ENCODE assay signal across 31 mouse cellular contexts in genomic region chr16:33179911-33180310, GRCm38 (mm10). TPM values are rescaled to one million over a fixed set of nuclear protein-coding genes. Genes with fewer than 3 reads are reported as not detected.
DNase-seq lines count a peak whose midpoint lies in the region; ATAC-seq and TF ChIP-seq lines count a peak whose summit lies in the region.
"Had no signal": no experiment of that assay in that cellular context is flagged by ENCODE, and none has a peak within 500 bp of the region (broad histone marks: within the 10 kb centered on the region; RNA-seq: fewer than 3 reads in every experiment).

No protein-coding gene starts in this region.

- TF ChIP-seq CTCF in testis, adult 2 months (IDR thresholded peaks at IDR 0.05; ENCODE audit: control insufficient read depth, insufficient read depth, insufficient replicate concordance, low read depth, low read length) = no peak

- H3K4me1 ChIP-seq in kidney, embryonic 14.5 days (ENCODE audit: control insufficient read depth, insufficient read depth, low read length) = no peaks in the 10 kb centered on the region
- no peaks in the 10 kb centered on the region for H3K4me1 ChIP-seq in kidney, embryonic 16.5 days (ENCODE audit: insufficient read depth, low read length)
- peaks cover 14% of the 10 kb centered on the region for H3K4me1 ChIP-seq in testis, adult 2 months (ENCODE audit: control insufficient read depth, insufficient read depth, low read length)
- H3K4me1 ChIP-seq: embryonic facial prominence, embryonic 15.5 days; limb, embryonic 13.5 days; liver, embryonic 13.5 days had no signal

- no peaks in the 10 kb centered on the region for H3K9me3 ChIP-seq in kidney, embryonic 14.5 days (ENCODE audit: control insufficient read depth, low read length)
- H3K9me3 ChIP-seq in kidney, embryonic 16.5 days (ENCODE audit: low read length) = no peaks in the 10 kb centered on the region
- H3K9me3 ChIP-seq: embryonic facial prominence, embryonic 10.5 days; embryonic facial prominence, embryonic 15.5 days; forebrain, embryonic 12.5 days; limb, embryonic 13.5 days; liver, embryonic 13.5 days had no signal

- 71% methylated on average over 3 of the region's 3 CpGs for WGBS in kidney, embryonic 14.5 days
- 88% methylated on average over 3 of the region's 3 CpGs for WGBS in kidney, embryonic 16.5 days

- no peak for TF ChIP-seq POLR2A in testis, adult 2 months (IDR thresholded peaks at IDR 0.05; ENCODE audit: control insufficient read depth, low read depth, low read length)

- no peaks in the 10 kb centered on the region for H3K36me3 ChIP-seq in kidney, embryonic 14.5 days (ENCODE audit: control insufficient read depth, insufficient read depth, low read length)
- H3K36me3 ChIP-seq in kidney, embryonic 16.5 days (ENCODE audit: insufficient read depth, low read length) = no peaks in the 10 kb centered on the region
- H3K36me3 ChIP-seq in testis, adult 2 months (ENCODE audit: control insufficient read depth, insufficient read depth, low read length) = no peaks in the 10 kb centered on the region
- H3K36me3 ChIP-seq: embryonic facial prominence, embryonic 10.5 days; embryonic facial prominence, embryonic 15.5 days; forebrain, embryonic 12.5 days; heart, embryonic 12.5 days; limb, embryonic 13.5 days; liver, embryonic 13.5 days had no signal

- ATAC-seq in kidney, embryonic 14.5 days (ENCODE audit: low FRiP score, low TSS enrichment) = no peak
- no peak for ATAC-seq in kidney, embryonic 16.5 days (ENCODE audit: low FRiP score, low TSS enrichment)
- no peak for ATAC-seq in megakaryocyte progenitor cell, adult 5-6 weeks (replicated peaks; ENCODE audit: poor library complexity)
- ATAC-seq: lung, postnatal 0 days; midbrain, embryonic 16.5 days; Patski had no signal

- H3K4me2 ChIP-seq in kidney, embryonic 14.5 days (replicated peaks; ENCODE audit: low read depth, low read length) = no peak overlapping the region
- H3K4me2 ChIP-seq in kidney, embryonic 16.5 days (replicated peaks; ENCODE audit: low read depth, low read length) = no peak overlapping the region
- H3K4me2 ChIP-seq: embryonic facial prominence, embryonic 15.5 days; forebrain, embryonic 12.5 days; heart, embryonic 12.5 days; hindbrain, embryonic 14.5 days; limb, embryonic 13.5 days; liver, embryonic 13.5 days had no signal

- no peaks in the 10 kb centered on the region for H3K27me3 ChIP-seq in kidney, embryonic 14.5 days (ENCODE audit: control insufficient read depth, insufficient read depth, low read length)
- no peaks in the 10 kb centered on the region for H3K27me3 ChIP-seq in kidney, embryonic 16.5 days (ENCODE audit: insufficient read depth, low read length)
- no peaks in the 10 kb centered on the region for H3K27me3 ChIP-seq in testis, adult 2 months (ENCODE audit: control insufficient read depth, insufficient read depth, low read length)
- H3K27me3 ChIP-seq: embryonic facial prominence, embryonic 15.5 days; forebrain, embryonic 12.5 days; heart, embryonic 12.5 days; limb, embryonic 13.5 days; liver, embryonic 13.5 days; Patski had no signal

- H3K27ac ChIP-seq in kidney, embryonic 14.5 days (ENCODE audit: low read depth, low read length) = no peak overlapping the region
- H3K27ac ChIP-seq in kidney, embryonic 16.5 days (ENCODE audit: low read length) = no peak overlapping the region
- peak overlapping the region; percentile 36 for H3K27ac ChIP-seq in testis, adult 2 months (ENCODE audit: control insufficient read depth, insufficient read depth, low read depth, low read length)
- H3K27ac ChIP-seq: embryonic facial prominence, embryonic 10.5 days; embryonic facial prominence, embryonic 15.5 days; forebrain, embryonic 12.5 days; heart, adult 2 months; hindbrain, embryonic 14.5 days; kidney, postnatal 0 days; limb, embryonic 13.5 days; liver, embryonic 13.5 days had no signal

- H3K4me3 ChIP-seq in kidney, embryonic 14.5 days (ENCODE audit: low read length) = no peak overlapping the region
- no peak overlapping the region for H3K4me3 ChIP-seq in kidney, embryonic 16.5 days (ENCODE audit: low read length)
- H3K4me3 ChIP-seq in testis, adult 2 months (ENCODE audit: control insufficient read depth, low read depth, low read length) = no peak overlapping the region; the same call in 1 of the 2 replicates
- H3K4me3 ChIP-seq: embryonic facial prominence, embryonic 10.5 days; embryonic facial prominence, embryonic 15.5 days; forebrain, embryonic 12.5 days; heart, adult 2 months; heart, embryonic 12.5 days; left cerebral cortex, adult 2 months; limb, embryonic 13.5 days; liver, embryonic 13.5 days had no signal

- H3K9ac ChIP-seq in kidney, embryonic 14.5 days (ENCODE audit: low read depth, low read length) = no peak overlapping the region
- no peak overlapping the region for H3K9ac ChIP-seq in kidney, embryonic 16.5 days (replicated peaks; ENCODE audit: low read length)
- H3K9ac ChIP-seq: embryonic facial prominence, embryonic 15.5 days; forebrain, embryonic 12.5 days; heart, embryonic 12.5 days; hindbrain, embryonic 14.5 days; limb, embryonic 13.5 days; liver, embryonic 13.5 days had no signal

- DNase-seq in kidney, adult 11 months = peak; percentile 62
- DNase-seq in kidney, postnatal 25 days = peak; percentile 65 to 72
- no peak for DNase-seq in testis, postnatal 14 days (ENCODE audit: low spot score)
- DNase-seq in skeletal muscle tissue, adult 2 months (ENCODE audit: low read depth, low spot score) = peak; percentile 27
- DNase-seq: adrenal gland, postnatal 14 days; cerebellum, adult 8-10 months; cerebellum, postnatal 25 days; gastrocnemius, postnatal 25 days; heart, adult 2 months; liver, embryonic 13.5 days; lung, adult 18-20 months; lung, postnatal 4 days; right cerebral cortex, postnatal 25 days; spleen, adult 18-20 months; thymus, adult 2 months; thymus, postnatal 36 days had no signal

RNA-seq across cellular contexts. Expression of gene Osbpl11, which starts 5.0 kb away (rescaled TPM):
- polyA plus RNA-seq in kidney, embryonic 14.5 days (2014; fragmentation: Nextera tagmentation; extraction: Ambion mirVana) = 12.0 and 18.9 TPM in 2 replicates
- 15.3 and 15.8 TPM in 2 replicates for polyA plus RNA-seq in kidney, embryonic 16.5 days (2015; fragmentation: Nextera tagmentation; extraction: Ambion mirVana)
- 9.7 and 10.8 TPM in 2 replicates for polyA plus RNA-seq in testis, adult 2 months (2012; rRNA removed)
- 8.7 and 9.3 TPM in 2 replicates for total RNA-seq in megakaryocyte progenitor cell, adult 5-6 weeks (2015)
- 17.2 and 17.7 TPM in 2 replicates for total RNA-seq in megakaryocyte progenitor cell, adult 5-6 weeks (2017)
